Mouse (Mus musculus): ENCODE measurements around the gene Me1. TPM values are rescaled to one million over a fixed set of nuclear protein-coding genes. Genes with fewer than 3 reads are reported as not detected.
A peak's percentile ranks its signal among the peaks of the same experiment; 100 is the strongest.
"Not testable (repeated sequence)": the region's sequence is repeated elsewhere in the genome, so short reads cannot be mapped to it uniquely, and the experiment has no call there.

The Me1 gene
- polyA plus RNA-seq, 1 experiment = 56.3 TPM

GRCm38 (mm10) chr9:86615765-86616164, 80.0 kb downstream of the Me1 start:
- no peak overlapping the region for H3K27ac ChIP-seq (ENCODE audit: insufficient read depth, low read length)
- no peak for DNase-seq
- no peaks in the 10 kb centered on the region for H3K4me1 ChIP-seq (ENCODE audit: control insufficient read depth, insufficient read depth, low read length)
- H3K4me3 ChIP-seq (replicated peaks; ENCODE audit: insufficient read depth, low read depth, low read length) = no peak overlapping the region
- TF ChIP-seq CTCF (IDR thresholded peaks at IDR 0.05; ENCODE audit: borderline replicate concordance, insufficient read depth, low read depth, low read length) (no peak), POLR2A (IDR thresholded peaks at IDR 0.05; ENCODE audit: borderline replicate concordance, insufficient read depth, low read length) (no peak)
- no peaks in the 10 kb centered on the region for H3K27me3 ChIP-seq (ENCODE audit: control insufficient read depth, insufficient read depth, low read length)
- WGBS = 100% methylated on average over 1 of the region's 1 CpGs

DNA sequence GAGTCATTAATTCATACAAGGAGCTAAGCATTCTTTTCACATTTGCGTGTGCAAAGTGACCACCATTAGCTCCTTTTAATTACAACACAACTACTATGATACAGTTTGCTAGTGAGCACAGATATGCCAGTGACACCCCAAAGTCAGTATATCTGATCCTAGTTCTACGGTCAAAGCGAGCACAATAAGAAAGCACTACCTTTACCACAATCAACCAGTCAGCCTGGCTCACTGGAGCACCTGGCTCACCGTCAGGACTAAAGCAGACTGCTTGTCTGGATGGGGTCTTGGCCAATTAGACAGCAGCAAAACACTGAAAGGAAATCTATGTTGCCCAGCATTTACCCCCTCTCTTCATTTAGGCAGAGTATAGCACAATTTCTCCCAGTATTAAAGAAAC, 83.7 kb downstream of the Me1 start:
- no peaks in the 10 kb centered on the region for H3K4me1 ChIP-seq (ENCODE audit: control insufficient read depth, insufficient read depth, low read length)
- no peak for TF ChIP-seq CTCF (IDR thresholded peaks at IDR 0.05; ENCODE audit: borderline replicate concordance, insufficient read depth, low read depth, low read length)
- TF ChIP-seq POLR2A (IDR thresholded peaks at IDR 0.05; ENCODE audit: borderline replicate concordance, insufficient read depth, low read length) = no peak
- no peak for DNase-seq
- WGBS = 75% methylated on average over 4 of the region's 4 CpGs
- H3K27me3 ChIP-seq (ENCODE audit: control insufficient read depth, insufficient read depth, low read length) = no peaks in the 10 kb centered on the region
- no peak overlapping the region for H3K27ac ChIP-seq (ENCODE audit: insufficient read depth, low read length)
- H3K4me3 ChIP-seq (replicated peaks; ENCODE audit: insufficient read depth, low read depth, low read length) = no peak overlapping the region

DNA sequence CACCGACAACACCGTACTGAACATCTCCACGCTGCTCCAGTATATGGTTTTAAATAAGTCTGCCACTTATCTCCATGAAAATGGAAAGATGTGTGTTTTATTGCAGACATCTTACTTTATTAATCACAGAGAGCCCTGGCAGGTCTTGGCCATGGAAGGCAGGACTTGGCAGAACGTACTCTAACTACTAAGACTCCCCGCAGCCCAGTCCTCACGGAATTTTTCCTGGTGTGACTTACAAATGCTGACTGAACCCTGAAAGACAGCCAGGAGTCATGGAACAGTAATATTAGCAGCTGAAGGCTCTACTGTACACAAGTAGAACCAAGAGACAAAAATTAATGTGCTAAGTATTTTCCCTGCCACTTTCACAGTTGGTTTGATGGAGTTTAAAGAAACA, 90.0 kb downstream of the Me1 start:
- 47% methylated on average over 6 of the region's 6 CpGs for WGBS
- DNase-seq = no peak
- Histone ChIP-seq H3K27ac (ENCODE audit: insufficient read depth, low read length) (no peak overlapping the region), H3K4me1 (ENCODE audit: control insufficient read depth, insufficient read depth, low read length) (no peaks in the 10 kb centered on the region), H3K4me3 (replicated peaks; ENCODE audit: insufficient read depth, low read depth, low read length) (no peak overlapping the region), H3K27me3 (ENCODE audit: control insufficient read depth, insufficient read depth, low read length) (no peaks in the 10 kb centered on the region)
- TF ChIP-seq POLR2A (IDR thresholded peaks at IDR 0.05; ENCODE audit: borderline replicate concordance, insufficient read depth, low read length) (no peak), CTCF (IDR thresholded peaks at IDR 0.05; ENCODE audit: borderline replicate concordance, insufficient read depth, low read depth, low read length) (no peak)

DNA sequence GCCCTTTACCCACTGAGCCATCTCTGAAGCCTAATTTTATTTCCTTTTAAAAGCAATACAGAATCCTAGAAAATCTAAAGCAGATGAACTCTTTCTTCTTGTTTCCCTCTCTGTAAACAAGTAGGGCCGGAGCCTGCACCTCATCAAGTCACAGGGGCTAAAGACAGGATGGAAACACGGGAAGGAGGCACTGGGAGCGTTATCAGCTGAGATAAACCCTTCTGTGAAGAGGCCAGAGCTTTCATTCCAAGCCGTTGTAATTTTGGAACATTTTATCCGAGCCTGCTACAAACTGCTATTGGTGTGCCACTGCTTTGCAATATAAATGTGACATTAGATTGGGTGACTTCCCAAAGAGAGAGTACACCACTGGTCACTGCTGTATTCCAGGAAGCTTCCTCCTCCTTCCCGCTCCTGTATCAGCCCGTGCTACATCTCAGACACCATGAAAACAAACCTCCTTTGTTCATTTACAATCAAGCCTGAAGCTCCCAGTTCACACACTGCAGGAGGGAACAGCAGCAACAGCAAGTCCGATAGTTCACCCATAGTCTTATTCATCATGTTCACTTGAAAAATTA, 95.9 kb downstream of the Me1 start:
- no peak for DNase-seq
- Histone ChIP-seq H3K4me1 (ENCODE audit: control insufficient read depth, insufficient read depth, low read length) (no peaks in the 10 kb centered on the region), H3K27ac (ENCODE audit: insufficient read depth, low read length) (no peak overlapping the region), H3K4me3 (replicated peaks; ENCODE audit: insufficient read depth, low read depth, low read length) (no peak overlapping the region), H3K27me3 (ENCODE audit: control insufficient read depth, insufficient read depth, low read length) (no peaks in the 10 kb centered on the region)
- 54% methylated on average over 8 of the region's 8 CpGs for WGBS
- no peak for TF ChIP-seq POLR2A (IDR thresholded peaks at IDR 0.05; ENCODE audit: borderline replicate concordance, insufficient read depth, low read length)
- TF ChIP-seq CTCF (IDR thresholded peaks at IDR 0.05; ENCODE audit: borderline replicate concordance, insufficient read depth, low read depth, low read length) = no peak

DNA sequence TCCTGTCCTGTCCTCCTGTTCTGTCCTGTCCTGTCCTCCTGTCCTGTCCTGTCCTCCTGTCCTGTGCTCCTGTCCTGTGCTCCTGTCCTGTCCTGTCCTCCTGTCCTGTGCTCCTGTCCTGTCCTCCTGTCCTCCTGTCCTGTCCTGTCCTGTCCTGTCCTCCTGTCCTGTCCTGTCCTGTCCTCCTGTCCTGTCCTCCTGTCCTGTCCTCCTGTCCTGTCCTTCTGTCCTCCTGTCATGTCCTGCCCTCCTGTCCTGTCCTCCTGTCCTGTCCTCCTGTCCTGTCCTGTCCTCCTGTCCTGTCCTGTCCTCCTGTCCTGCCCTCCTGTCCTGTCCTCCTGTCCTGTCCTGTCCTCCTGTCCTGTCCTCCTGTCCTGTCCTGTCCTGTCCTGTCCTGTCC, 98.8 kb downstream of the Me1 start:
- H3K4me3 ChIP-seq (replicated peaks; ENCODE audit: insufficient read depth, low read depth, low read length); DNase-seq; H3K27ac ChIP-seq (ENCODE audit: insufficient read depth, low read length); H3K27me3 ChIP-seq (ENCODE audit: control insufficient read depth, insufficient read depth, low read length); H3K4me1 ChIP-seq (ENCODE audit: control insufficient read depth, insufficient read depth, low read length): not testable (repeated sequence)

- H3K27ac ChIP-seq (ENCODE audit: insufficient read depth, low read length); H3K27me3 ChIP-seq (ENCODE audit: control insufficient read depth, insufficient read depth, low read length); DNase-seq; H3K4me1 ChIP-seq (ENCODE audit: control insufficient read depth, insufficient read depth, low read length); H3K4me3 ChIP-seq (replicated peaks; ENCODE audit: insufficient read depth, low read depth, low read length): not testable (repeated sequence)
- WGBS = 25% methylated on average over 10 of the region's 10 CpGs
These were observed 101.4 kb downstream of the Me1 start for GRCm38 (mm10) chr9:86594357-86594767.

- H3K4me3 ChIP-seq (replicated peaks; ENCODE audit: insufficient read depth, low read depth, low read length) = no peak overlapping the region
- no peak for DNase-seq
- H3K27me3 ChIP-seq (ENCODE audit: control insufficient read depth, insufficient read depth, low read length) = no peaks in the 10 kb centered on the region
- no peak overlapping the region for H3K27ac ChIP-seq (ENCODE audit: insufficient read depth, low read length)
- no peaks in the 10 kb centered on the region for H3K4me1 ChIP-seq (ENCODE audit: control insufficient read depth, insufficient read depth, low read length)
- no peak for TF ChIP-seq POLR2A (IDR thresholded peaks at IDR 0.05; ENCODE audit: borderline replicate concordance, insufficient read depth, low read length)
- peak; percentile 31; the same call in 1 of the 2 replicates for TF ChIP-seq CTCF (IDR thresholded peaks at IDR 0.05; ENCODE audit: borderline replicate concordance, insufficient read depth, low read depth, low read length)
- WGBS = 65% methylated on average over 19 of the region's 19 CpGs
These were observed 102.8 kb downstream of the Me1 start for GRCm38 (mm10) chr9:86592676-86593668.

Measured in cerebellum, adult 2 months (tissue).